13 mouse cellular contexts compared by ENCODE assay signal in genomic region chr2:104185616-104186015, GRCm38 (mm10).
"Had no signal": no experiment of that assay in that cellular context is flagged by ENCODE, and none has a peak within 500 bp of the region (broad histone marks: within the 10 kb centered on the region; RNA-seq: fewer than 3 reads in every experiment).

No protein-coding gene starts in this region.

- H3K4me3 ChIP-seq: limb, embryonic 13.5 days; midbrain, embryonic 13.5 days; neural tube, embryonic 15.5 days had no signal

- H3K4me1 ChIP-seq: limb, embryonic 13.5 days; midbrain, embryonic 13.5 days; neural tube, embryonic 15.5 days had no signal

- DNase-seq: kidney, adult 9 months; kidney, postnatal 36 days; layer of hippocampus, postnatal 36 days; lung, adult 18-20 months; lung, postnatal 36 days; right cerebral cortex, postnatal 14 days had no signal

- ATAC-seq: intestine, postnatal 0 days; lung, postnatal 0 days; midbrain, embryonic 13.5 days had no signal

- H3K27ac ChIP-seq: kidney, postnatal 0 days; limb, embryonic 13.5 days; liver, embryonic 14.5 days; midbrain, embryonic 13.5 days; neural tube, embryonic 15.5 days had no signal
